Mouse (Mus musculus): ENCODE measurements around the gene Trim27. TPM values are rescaled to one million over a fixed set of nuclear protein-coding genes. Genes with fewer than 3 reads are reported as not detected.

Trim27 gene
- 167 and 170 TPM in 2 replicates for polyA plus RNA-seq (2016; fragmentation: Nextera tagmentation; extraction: Ambion mirVana)

DNA sequence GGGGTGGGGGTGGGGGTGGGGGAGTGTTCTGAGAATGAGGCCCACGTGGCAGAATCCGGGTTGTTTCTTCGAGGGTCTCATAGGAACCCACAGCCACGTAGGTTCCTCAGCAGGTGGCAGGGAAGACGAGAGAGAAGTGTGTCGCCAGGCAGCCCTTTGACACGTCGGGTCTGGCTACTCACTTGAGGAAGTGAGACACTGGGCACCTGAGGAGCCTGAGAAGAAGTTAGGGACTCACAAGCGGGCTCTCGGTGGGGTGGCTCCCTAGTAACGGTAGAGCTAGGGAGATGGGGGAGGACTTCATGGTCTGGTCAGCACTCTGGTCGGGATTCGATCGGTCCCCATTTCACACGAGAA lies at the start of gene Trim27:
Trim27 (plus strand) TSS at position 79 of the 357 bp plus-strand sequence.
- H3K4me3 ChIP-seq: peak within 1 kb of the TSS; percentile 97
- no peaks in the 10 kb centered on the region for H3K9me3 ChIP-seq
- peak within 1 kb of the TSS; percentile 85 for H3K4me2 ChIP-seq (replicated peaks)
- H3K27ac ChIP-seq: peak within 1 kb of the TSS; percentile 95
- H3K36me3 ChIP-seq: peaks cover 26% of the 10 kb centered on the region
- peaks cover 22% of the 10 kb centered on the region for H3K4me1 ChIP-seq
- peak within 1 kb of the TSS; percentile 96 for H3K9ac ChIP-seq
- under 1% methylated on average over 15 of the region's 15 CpGs for WGBS
- peak; percentile 38; the same call in 1 of the 2 replicates for ATAC-seq (ENCODE audit: insufficient number of reproducible peaks, insufficient read depth, low FRiP score, low TSS enrichment)
- no peaks in the 10 kb centered on the region for H3K27me3 ChIP-seq

DNA sequence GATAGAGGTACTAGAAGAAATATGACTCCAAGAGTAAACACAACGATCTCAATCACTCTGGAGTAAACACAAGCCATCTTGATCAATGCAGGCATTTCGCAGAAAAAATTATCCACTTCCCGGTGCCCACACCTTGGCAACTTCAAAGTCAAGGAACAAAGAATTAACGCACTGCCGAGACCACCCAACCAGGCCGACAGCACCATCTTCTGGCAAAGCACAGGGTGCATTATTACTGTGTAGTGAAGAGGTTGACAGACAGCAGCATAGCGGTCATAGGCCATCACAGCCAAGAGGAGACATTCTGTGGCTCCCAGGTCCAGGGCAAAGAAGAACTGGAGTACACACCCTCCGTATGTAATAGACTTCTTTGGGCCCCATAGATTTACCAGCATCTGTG lies 36.8 kb upstream of the Trim27 start:
- H3K9ac ChIP-seq: no peak overlapping the region
- no peak overlapping the region for H3K27ac ChIP-seq
- no peak overlapping the region for H3K4me3 ChIP-seq
- H3K9me3 ChIP-seq: no peaks in the 10 kb centered on the region
- WGBS: 44% methylated on average over 8 of the region's 8 CpGs
- H3K4me2 ChIP-seq (replicated peaks): no peak overlapping the region
- no peaks in the 10 kb centered on the region for H3K27me3 ChIP-seq
- ATAC-seq (ENCODE audit: insufficient number of reproducible peaks, insufficient read depth, low FRiP score, low TSS enrichment): no peak
- no peaks in the 10 kb centered on the region for H3K4me1 ChIP-seq
- H3K36me3 ChIP-seq: no peaks in the 10 kb centered on the region

GRCm38 (mm10) chr13:21145767-21146166 lies 33.5 kb upstream of the Trim27 start, which contains the start of gene Olfr1368:
Gene Olfr1368 (minus strand): TSS chr13:21145867.
- WGBS: 76% methylated on average over 4 of the region's 4 CpGs
- H3K9me3 ChIP-seq: no peaks in the 10 kb centered on the region
- no peaks in the 10 kb centered on the region for H3K36me3 ChIP-seq
- ATAC-seq (ENCODE audit: insufficient number of reproducible peaks, insufficient read depth, low FRiP score, low TSS enrichment): no peak
- no peak within 1 kb of the TSS for H3K27ac ChIP-seq
- H3K4me1 ChIP-seq: no peaks in the 10 kb centered on the region
- H3K9ac ChIP-seq: no peak within 1 kb of the TSS
- no peak within 1 kb of the TSS for H3K4me2 ChIP-seq (replicated peaks)
- H3K4me3 ChIP-seq: no peak within 1 kb of the TSS
- no peaks in the 10 kb centered on the region for H3K27me3 ChIP-seq

GRCm38 (mm10) chr13:21155888-21156287 lies 23.4 kb upstream of the Trim27 start:
- H3K9ac ChIP-seq: no peak overlapping the region
- H3K27me3 ChIP-seq: no peaks in the 10 kb centered on the region
- no peaks in the 10 kb centered on the region for H3K36me3 ChIP-seq
- no peaks in the 10 kb centered on the region; the same call in 1 of the 2 replicates for H3K4me1 ChIP-seq
- no peak for ATAC-seq (ENCODE audit: insufficient number of reproducible peaks, insufficient read depth, low FRiP score, low TSS enrichment)
- no peak overlapping the region for H3K27ac ChIP-seq
- no peaks in the 10 kb centered on the region for H3K9me3 ChIP-seq
- 82% methylated on average over 5 of the region's 5 CpGs for WGBS
- H3K4me3 ChIP-seq: no peak overlapping the region
- H3K4me2 ChIP-seq (replicated peaks): no peak overlapping the region

- Histone ChIP-seq H3K27ac (no peak overlapping the region), H3K4me1 (no peaks in the 10 kb centered on the region; the same call in 1 of the 2 replicates), H3K9me3 (no peaks in the 10 kb centered on the region), H3K27me3 (no peaks in the 10 kb centered on the region), H3K9ac (no peak overlapping the region), H3K36me3 (no peaks in the 10 kb centered on the region), H3K4me3 (peak overlapping the region; percentile 57), H3K4me2 (replicated peaks) (peak overlapping the region; percentile 76)
- no peak for ATAC-seq (ENCODE audit: insufficient number of reproducible peaks, insufficient read depth, low FRiP score, low TSS enrichment)
- 9% methylated on average over 9 of the region's 9 CpGs for WGBS
Measured at GRCm38 (mm10) chr13:21158071-21158470, 21.2 kb upstream of the Trim27 start.

DNA sequence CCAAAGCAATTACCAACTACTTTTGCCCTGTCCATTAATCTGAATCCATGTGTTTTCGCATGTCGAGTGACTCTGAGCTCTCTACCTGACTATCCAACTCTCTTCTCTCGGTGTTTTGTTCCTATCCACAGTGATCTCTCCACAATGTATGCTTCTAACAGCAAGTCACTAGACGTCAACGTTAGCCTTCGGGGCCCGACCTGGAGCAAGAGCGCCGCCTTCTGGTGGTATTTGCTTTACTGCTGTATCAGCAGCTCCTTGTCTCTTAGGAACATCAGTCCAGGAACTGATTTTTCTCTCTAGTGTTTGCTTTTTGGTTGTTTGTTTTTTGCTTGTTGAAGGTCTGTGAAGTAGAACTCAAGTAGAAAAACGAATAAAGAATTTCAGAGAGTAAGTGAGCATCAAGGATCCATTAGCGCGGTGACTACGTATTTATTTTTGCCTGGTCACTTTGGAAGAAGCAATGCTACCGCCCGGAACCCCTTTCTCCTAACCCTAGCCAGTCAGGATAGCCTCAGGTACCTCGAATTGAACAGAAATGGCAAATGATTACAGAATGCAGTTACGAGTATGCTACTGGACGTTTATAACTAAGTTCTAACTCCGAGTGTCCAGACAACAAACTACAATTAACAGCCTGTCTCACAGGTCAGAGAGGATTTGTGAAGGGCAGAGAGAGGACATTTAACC lies 20.3 kb upstream of the Trim27 start:
- Histone ChIP-seq H3K9ac (peak overlapping the region; percentile 45; the same call in 1 of the 2 replicates), H3K36me3 (no peaks in the 10 kb centered on the region), H3K4me3 (peak overlapping the region; percentile 57), H3K27ac (no peak overlapping the region), H3K4me2 (replicated peaks) (peak overlapping the region; percentile 76), H3K9me3 (no peaks in the 10 kb centered on the region), H3K27me3 (no peaks in the 10 kb centered on the region), H3K4me1 (no peaks in the 10 kb centered on the region; the same call in 1 of the 2 replicates)
- ATAC-seq (ENCODE audit: insufficient number of reproducible peaks, insufficient read depth, low FRiP score, low TSS enrichment): no peak
- WGBS: under 1% methylated on average over 19 of the region's 19 CpGs

- Histone ChIP-seq H3K4me1 (no peaks in the 10 kb centered on the region; the same call in 1 of the 2 replicates), H3K9ac (peak overlapping the region; percentile 45; the same call in 1 of the 2 replicates), H3K4me2 (replicated peaks) (peak overlapping the region; percentile 76), H3K9me3 (no peaks in the 10 kb centered on the region), H3K27ac (no peak overlapping the region), H3K4me3 (peak overlapping the region; percentile 57), H3K36me3 (no peaks in the 10 kb centered on the region), H3K27me3 (no peaks in the 10 kb centered on the region)
- under 1% methylated on average over 15 of the region's 15 CpGs for whole genome bisulfite sequencing
- no peak for ATAC-seq (ENCODE audit: insufficient number of reproducible peaks, insufficient read depth, low FRiP score, low TSS enrichment)
Measured at GRCm38 (mm10) chr13:21159475-21159819, 19.8 kb upstream of the Trim27 start.

DNA sequence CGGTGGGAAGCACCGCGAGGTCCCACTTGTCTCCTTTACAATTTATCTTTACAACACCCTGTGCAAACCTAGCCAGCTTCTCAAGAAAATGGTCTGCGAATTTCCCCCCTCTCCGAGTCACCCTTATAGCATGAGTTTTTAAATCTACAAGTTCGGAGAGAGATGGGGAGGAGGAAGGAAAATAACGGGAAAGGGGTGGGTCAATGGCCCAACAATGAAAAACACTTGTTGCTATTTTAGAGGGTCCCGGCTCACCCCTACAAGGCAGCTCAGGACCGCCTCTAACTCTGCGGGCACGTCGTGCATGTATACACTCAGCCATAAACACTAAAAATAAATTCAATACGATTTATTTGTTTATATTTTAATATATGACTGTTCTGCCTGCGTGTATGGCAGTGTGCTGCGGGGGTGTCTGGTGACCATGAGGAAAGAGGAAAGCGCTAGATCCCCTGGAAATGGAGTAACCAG lies 19.2 kb upstream of the Trim27 start:
- WGBS: under 1% methylated on average over 16 of the region's 16 CpGs
- peak; percentile 44; the same call in 1 of the 2 replicates for ATAC-seq (ENCODE audit: insufficient number of reproducible peaks, insufficient read depth, low FRiP score, low TSS enrichment)
- H3K4me2 ChIP-seq (replicated peaks): peak overlapping the region; percentile 76
- H3K36me3 ChIP-seq: no peaks in the 10 kb centered on the region
- H3K27ac ChIP-seq: no peak overlapping the region
- H3K27me3 ChIP-seq: no peaks in the 10 kb centered on the region
- peak overlapping the region; percentile 45 for H3K9ac ChIP-seq
- no peaks in the 10 kb centered on the region; the same call in 1 of the 2 replicates for H3K4me1 ChIP-seq
- H3K4me3 ChIP-seq: peak overlapping the region; percentile 57
- H3K9me3 ChIP-seq: no peaks in the 10 kb centered on the region

DNA sequence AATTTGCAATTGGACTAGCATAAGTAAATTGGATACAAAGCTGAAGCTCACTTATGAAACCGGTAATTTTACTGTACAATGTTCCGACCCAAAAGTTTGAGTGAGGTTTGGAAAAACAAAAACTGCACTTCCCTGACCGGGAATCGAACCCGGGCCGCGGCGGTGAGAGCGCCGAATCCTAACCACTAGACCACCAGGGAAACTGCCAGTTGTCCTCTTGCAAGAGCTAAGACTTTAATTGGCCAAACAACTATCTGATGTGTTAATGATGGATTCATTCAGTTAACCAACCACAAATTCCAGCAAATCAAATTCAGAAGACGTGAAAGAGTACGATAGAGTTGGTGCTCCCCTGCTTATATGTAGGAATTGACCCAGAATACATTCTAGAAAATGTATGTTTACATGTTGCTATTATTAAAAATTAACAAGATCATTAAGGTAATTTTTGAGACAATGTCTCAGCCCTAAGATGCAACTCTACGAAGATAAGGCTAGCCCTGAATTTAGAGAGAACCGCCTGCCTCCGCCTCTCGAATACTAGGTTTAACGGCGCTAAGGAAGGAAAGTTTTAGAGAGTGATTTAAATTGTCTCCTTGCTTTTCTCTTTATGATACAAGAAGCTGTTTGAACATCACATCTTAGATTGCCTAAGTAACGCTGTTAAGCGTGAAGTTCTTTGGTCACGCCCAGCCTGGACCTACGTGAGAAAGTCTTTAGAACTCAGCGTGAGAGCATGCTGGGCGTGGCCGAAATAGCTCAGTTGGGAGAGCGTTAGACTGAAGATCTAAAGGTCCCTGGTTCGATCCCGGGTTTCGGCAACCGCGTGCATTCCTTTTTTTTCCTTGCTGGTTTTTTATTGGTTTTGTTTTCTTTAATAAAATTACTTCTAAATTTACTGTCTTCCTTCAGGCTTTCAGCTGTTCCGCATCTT lies 18.3 kb upstream of the Trim27 start:
- H3K4me1 ChIP-seq: no peaks in the 10 kb centered on the region; the same call in 1 of the 2 replicates
- H3K9me3 ChIP-seq: no peaks in the 10 kb centered on the region
- peak; percentile 76 for ATAC-seq (ENCODE audit: insufficient number of reproducible peaks, insufficient read depth, low FRiP score, low TSS enrichment)
- no peak overlapping the region for H3K27ac ChIP-seq
- no peaks in the 10 kb centered on the region for H3K36me3 ChIP-seq
- H3K4me2 ChIP-seq (replicated peaks): peak overlapping the region; percentile 76
- WGBS: under 1% methylated on average over 32 of the region's 32 CpGs
- H3K27me3 ChIP-seq: no peaks in the 10 kb centered on the region
- peak overlapping the region; percentile 45; the same call in 1 of the 2 replicates for H3K9ac ChIP-seq
- H3K4me3 ChIP-seq: peak overlapping the region; percentile 57

GRCm38 (mm10) chr13:21161591-21161990 lies 17.7 kb upstream of the Trim27 start:
- Histone ChIP-seq H3K9ac (no peak overlapping the region), H3K9me3 (no peaks in the 10 kb centered on the region), H3K27me3 (no peaks in the 10 kb centered on the region), H3K4me3 (peak overlapping the region; percentile 57), H3K4me2 (replicated peaks) (peak overlapping the region; percentile 76), H3K4me1 (no peaks in the 10 kb centered on the region; the same call in 1 of the 2 replicates), H3K36me3 (no peaks in the 10 kb centered on the region), H3K27ac (no peak overlapping the region)
- ATAC-seq (ENCODE audit: insufficient number of reproducible peaks, insufficient read depth, low FRiP score, low TSS enrichment): no peak
- 43% methylated on average over 2 of the region's 2 CpGs for WGBS

DNA sequence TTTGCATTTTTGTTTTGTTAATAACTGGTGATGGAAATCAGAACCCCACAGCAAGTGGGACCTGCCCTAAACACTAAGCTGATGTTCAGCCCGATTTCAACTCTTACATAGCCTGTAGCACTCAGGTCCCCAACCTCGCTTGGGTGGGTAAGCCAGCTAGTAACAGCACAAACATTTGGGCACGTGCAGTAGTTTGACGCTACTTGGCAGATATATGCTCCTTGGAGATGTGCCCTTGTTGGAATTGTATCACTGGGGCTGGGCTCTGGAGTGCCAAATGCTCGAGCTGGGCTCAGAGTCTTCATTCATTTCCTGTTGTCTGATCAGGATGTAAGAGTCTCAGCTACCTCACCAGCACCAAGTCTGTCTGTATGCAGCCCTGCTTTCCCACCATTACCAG lies 16.7 kb upstream of the Trim27 start:
- Histone ChIP-seq H3K9me3 (no peaks in the 10 kb centered on the region), H3K36me3 (no peaks in the 10 kb centered on the region), H3K4me3 (no peak overlapping the region), H3K27ac (no peak overlapping the region), H3K27me3 (no peaks in the 10 kb centered on the region), H3K4me1 (no peaks in the 10 kb centered on the region; the same call in 1 of the 2 replicates), H3K9ac (no peak overlapping the region), H3K4me2 (replicated peaks) (no peak overlapping the region)
- WGBS: 58% methylated on average over 5 of the region's 5 CpGs
- ATAC-seq (ENCODE audit: insufficient number of reproducible peaks, insufficient read depth, low FRiP score, low TSS enrichment): no peak
